Mouse (Mus musculus) brown adipose tissue, adult 24 weeks (tissue): ENCODE measurements around the gene Bmpr1b. TPM values are rescaled to one million over a fixed set of nuclear protein-coding genes. Genes with fewer than 3 reads are reported as not detected.
A peak's percentile ranks its signal among the peaks of the same experiment; 100 is the strongest.
"Not testable (repeated sequence)": the region's sequence is repeated elsewhere in the genome, so short reads cannot be mapped to it uniquely, and the experiment has no call there.

ENCODE experiments used
- H3K27ac ChIP-seq: fragments of 200-500 bp; replicated peaks from 2 replicates; pipeline ENCODE4 v1.5.1; 2012; ENCODE audit warnings: low read depth, mild to moderate bottlenecking, low read length
- H3K4me1 ChIP-seq: fragments of 200-500 bp; 2 replicates; pipeline ENCODE4 v1.6.1; 2012; ENCODE audit warnings: low read length, mixed read lengths; ENCODE audit not compliant: control insufficient read depth, insufficient read depth, insufficient read length
- H3K4me3 ChIP-seq: fragments of 200-500 bp; 2 replicates; pipeline ENCODE4 v1.5.1; 2012; ENCODE audit warnings: low read depth, mild to moderate bottlenecking, low read length, moderate library complexity; ENCODE audit not compliant: insufficient read depth
- polyA plus RNA-seq: library from polyadenylated mRNA; stranded (reverse); fragments of >200 nt; gene quantifications from 2 replicates; pipeline ENCODE4 v1.2.4, GENCODE M21; 2012; ENCODE audit not compliant: missing spikeins, insufficient read depth, insufficient read length

Gene Bmpr1b
- not detected in 2 replicates for polyA plus RNA-seq

- peak within 1 kb of the TSS; percentile 49 for H3K4me3 ChIP-seq
- no peaks in the 10 kb centered on the region for H3K4me1 ChIP-seq
- no peak within 1 kb of the TSS for H3K27ac ChIP-seq
These were observed at the start of gene Bmpr1b for GRCm38 (mm10) chr3:142168863-142169521. TSS of gene Bmpr1b (minus strand) at chr3:142169425.

DNA sequence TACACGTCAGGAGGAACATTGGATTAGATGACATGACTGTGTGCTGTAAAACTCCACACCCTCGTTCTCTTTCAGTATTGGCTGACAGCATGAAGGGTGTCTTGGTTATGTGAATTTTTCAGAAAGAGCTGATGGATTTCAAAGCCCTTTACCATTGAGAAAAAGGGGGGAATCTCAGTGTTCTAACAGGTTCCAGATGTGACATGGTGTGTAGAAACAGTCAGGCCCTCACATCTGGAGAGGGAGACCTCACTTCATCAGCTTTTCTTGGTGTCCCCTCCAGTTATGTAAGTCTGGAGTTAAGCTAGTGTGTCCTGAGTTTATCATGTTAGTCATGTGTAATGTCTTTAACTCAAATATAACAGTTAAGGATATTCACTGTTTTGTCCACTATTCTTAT, 43.6 kb upstream of the Bmpr1b start:
- Histone ChIP-seq H3K27ac (no peak overlapping the region), H3K4me3 (no peak overlapping the region), H3K4me1 (no peaks in the 10 kb centered on the region)

GRCm38 (mm10) chr3:142212186-142212585, 43.0 kb upstream of the Bmpr1b start:
- Histone ChIP-seq H3K27ac (no peak overlapping the region), H3K4me1 (no peaks in the 10 kb centered on the region), H3K4me3 (no peak overlapping the region)

GRCm38 (mm10) chr3:142209981-142210380, 40.8 kb upstream of the Bmpr1b start:
- no peak overlapping the region for H3K27ac ChIP-seq
- no peaks in the 10 kb centered on the region for H3K4me1 ChIP-seq

GRCm38 (mm10) chr3:142209057-142209456, 39.8 kb upstream of the Bmpr1b start:
- H3K27ac ChIP-seq: no peak overlapping the region
- H3K4me3 ChIP-seq: no peak overlapping the region
- no peaks in the 10 kb centered on the region for H3K4me1 ChIP-seq

More at GRCm38 (mm10) chr3:142209981-142210380, 40.8 kb upstream of the Bmpr1b start:
- H3K4me3 ChIP-seq: no peak overlapping the region

DNA sequence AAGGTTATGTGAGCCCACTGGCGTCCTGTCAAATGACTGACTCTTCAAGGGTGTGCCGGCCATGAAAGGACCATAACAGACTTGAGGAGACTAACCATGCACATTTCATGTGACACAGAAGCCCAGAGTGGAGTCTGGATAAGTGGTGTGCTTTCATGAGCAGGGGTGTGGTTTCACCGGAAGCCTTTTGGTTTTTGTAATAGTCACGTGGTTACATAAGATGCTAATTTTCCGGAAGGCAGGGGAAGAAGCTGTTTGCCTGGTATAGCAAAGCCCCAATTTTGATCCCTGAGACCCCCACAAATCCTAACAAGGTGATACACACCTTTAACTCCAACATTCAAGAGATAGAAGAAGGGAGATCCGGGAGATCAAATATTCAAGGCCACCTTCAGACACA, 38.3 kb upstream of the Bmpr1b start:
- H3K27ac ChIP-seq: no peak overlapping the region
- no peaks in the 10 kb centered on the region for H3K4me1 ChIP-seq
- no peak overlapping the region for H3K4me3 ChIP-seq

DNA sequence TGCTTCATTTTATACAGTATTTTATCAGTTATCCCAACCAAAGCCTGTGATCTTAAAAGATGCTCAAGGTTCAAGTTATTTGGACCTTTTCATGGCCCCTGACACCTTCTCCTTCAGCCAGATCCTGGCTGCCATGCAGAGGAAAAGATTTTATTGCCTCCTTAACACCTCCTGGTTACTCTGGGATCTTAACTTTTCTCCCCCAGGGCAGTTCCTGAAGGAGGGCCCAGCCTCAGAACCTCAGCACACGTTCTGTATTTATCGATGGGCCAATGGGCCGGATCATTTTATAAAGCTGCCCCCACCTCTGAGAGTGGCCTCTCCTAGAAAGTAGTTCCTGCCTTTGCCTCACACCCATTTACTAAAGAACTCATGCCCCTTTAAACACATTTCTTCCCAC, 37.1 kb upstream of the Bmpr1b start:
- Histone ChIP-seq H3K4me3 (no peak overlapping the region), H3K27ac (no peak overlapping the region), H3K4me1 (no peaks in the 10 kb centered on the region)

GRCm38 (mm10) chr3:142196142-142196541, 26.9 kb upstream of the Bmpr1b start:
- H3K27ac ChIP-seq: no peak overlapping the region
- no peak overlapping the region for H3K4me3 ChIP-seq
- no peaks in the 10 kb centered on the region for H3K4me1 ChIP-seq

DNA sequence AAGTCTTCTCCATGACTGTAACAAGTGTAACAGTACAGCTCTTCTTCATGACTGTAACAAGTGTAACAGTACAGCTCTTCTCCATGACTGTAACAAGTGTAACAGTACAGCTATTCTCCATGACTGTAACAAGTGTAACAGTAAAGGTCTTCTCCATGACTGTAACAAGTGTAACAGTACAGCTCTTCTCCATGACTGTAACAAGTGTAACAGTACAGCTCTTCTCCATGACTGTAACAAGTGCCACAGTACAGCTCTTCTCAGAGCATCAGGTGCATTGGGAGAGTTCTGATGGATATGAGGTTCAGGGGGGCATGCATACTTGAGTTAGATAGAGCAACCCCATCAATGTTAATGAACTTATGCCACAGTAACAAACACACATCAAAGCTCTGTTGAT, 22.4 kb upstream of the Bmpr1b start:
- H3K4me1 ChIP-seq, H3K27ac ChIP-seq: not testable (repeated sequence)

GRCm38 (mm10) chr3:142186551-142186950, 17.3 kb upstream of the Bmpr1b start:
- H3K4me3 ChIP-seq: no peak overlapping the region
- no peak overlapping the region for H3K27ac ChIP-seq

More for the DNA sequence above, 22.4 kb upstream of the Bmpr1b start:
- not testable (repeated sequence) for H3K4me3 ChIP-seq

DNA sequence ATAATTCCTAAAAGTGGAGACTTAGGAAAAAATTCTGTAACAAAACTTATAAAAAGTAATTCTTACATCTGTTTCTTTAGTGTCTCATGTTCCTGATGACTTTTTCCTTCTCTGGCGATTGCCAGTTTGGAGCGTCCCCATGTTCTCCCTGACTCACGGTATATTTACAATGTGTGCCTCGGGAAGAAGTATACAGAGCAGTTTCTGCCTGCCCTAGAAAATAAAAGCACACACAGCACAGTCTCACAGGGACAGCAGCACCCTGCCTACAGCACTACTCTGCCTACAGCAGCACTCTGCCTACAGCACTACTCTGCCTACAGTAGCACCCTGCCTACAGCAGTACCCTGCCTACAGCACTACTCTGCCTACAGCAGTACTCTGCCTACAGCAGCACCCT, 4.8 kb upstream of the Bmpr1b start:
- no peaks in the 10 kb centered on the region for H3K4me1 ChIP-seq
- no peak overlapping the region for H3K27ac ChIP-seq
- no peak overlapping the region for H3K4me3 ChIP-seq

More at GRCm38 (mm10) chr3:142186551-142186950, 17.3 kb upstream of the Bmpr1b start:
- H3K4me1 ChIP-seq: no peaks in the 10 kb centered on the region; the same call in 1 of the 2 replicates

DNA sequence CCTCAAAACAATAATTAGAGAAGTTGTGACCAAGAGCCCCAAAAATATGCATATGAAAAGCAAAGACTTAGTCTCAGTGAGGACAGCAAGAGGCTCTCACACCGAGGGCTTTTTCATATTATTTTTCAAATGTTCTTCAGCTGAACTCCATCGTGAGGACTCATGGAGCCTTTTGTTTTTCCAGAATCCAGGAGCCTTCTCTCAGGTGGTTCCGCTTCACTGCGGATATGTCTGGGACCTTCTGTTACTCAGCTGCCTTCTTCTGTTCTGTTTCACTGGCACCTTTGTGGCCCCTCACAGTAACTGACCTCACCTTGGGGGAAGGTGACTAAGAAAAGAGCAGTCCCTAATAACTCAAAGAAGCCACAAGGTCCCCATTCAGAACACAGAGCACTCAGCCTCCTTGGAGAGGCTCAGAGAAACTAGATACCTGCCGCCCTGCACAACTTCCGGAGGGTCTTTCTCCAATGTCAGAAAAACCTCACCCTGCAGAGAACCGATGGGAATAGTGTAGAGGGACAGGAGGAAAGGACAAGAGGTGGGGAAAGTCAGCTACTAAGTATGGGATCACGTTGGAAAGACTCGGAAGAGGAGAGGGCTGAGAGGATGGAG, 868 bp downstream of the Bmpr1b start:
- H3K4me3 ChIP-seq: peak overlapping the region; percentile 49; the same call in 1 of the 2 replicates
- H3K4me1 ChIP-seq: no peaks in the 10 kb centered on the region
- no peak overlapping the region for H3K27ac ChIP-seq

- Histone ChIP-seq H3K27ac (no peak overlapping the region), H3K4me3 (no peak overlapping the region), H3K4me1 (no peaks in the 10 kb centered on the region)
These were observed 4.2 kb downstream of the Bmpr1b start for GRCm38 (mm10) chr3:142164981-142165380.

DNA sequence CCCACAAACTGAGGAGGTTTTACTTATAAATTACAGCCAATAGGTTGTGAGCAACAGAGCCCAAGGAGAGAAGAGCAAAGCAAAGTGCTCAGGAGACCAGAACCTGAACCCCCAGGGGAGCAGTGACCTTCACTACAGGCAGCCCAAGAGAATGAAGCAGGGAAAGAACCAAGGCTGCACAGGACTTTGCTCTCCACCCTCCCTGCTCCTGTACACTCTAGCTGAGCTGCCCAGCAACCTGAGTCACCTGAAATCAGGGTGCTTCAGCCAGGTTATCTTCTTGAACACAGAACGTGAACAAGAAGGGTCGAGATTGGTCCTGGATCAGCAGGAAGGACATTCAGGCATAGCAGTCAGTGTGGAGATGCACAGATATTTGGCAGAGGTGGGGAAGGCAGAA, 5.3 kb downstream of the Bmpr1b start:
- Histone ChIP-seq H3K4me1 (no peaks in the 10 kb centered on the region), H3K27ac (no peak overlapping the region), H3K4me3 (no peak overlapping the region)

GRCm38 (mm10) chr3:142161405-142161804, 7.8 kb downstream of the Bmpr1b start:
- Histone ChIP-seq H3K4me3 (no peak overlapping the region), H3K27ac (no peak overlapping the region), H3K4me1 (no peaks in the 10 kb centered on the region)

DNA sequence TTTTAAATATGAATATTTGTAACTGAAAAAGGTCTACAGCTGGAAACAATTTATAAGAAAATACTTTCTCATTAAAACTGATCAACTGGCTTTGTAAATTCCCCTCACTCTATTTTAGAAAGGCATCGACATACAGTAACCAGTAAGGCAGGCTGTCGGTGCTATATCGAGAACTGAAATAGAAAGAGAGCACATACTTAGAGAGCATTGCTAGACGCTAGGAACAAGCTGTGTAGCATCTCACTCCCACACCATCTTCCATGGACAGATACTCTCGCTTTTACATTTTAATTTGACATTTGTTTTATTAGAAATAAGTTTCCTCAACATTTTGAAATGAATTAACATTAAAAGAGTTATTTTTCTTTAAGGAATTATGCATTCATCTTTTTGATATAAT, 17.2 kb downstream of the Bmpr1b start:
- no peak overlapping the region for H3K4me3 ChIP-seq
- H3K4me1 ChIP-seq: no peaks in the 10 kb centered on the region
- H3K27ac ChIP-seq: no peak overlapping the region
